Mouse (Mus musculus) testis, adult 2 months (tissue): Measurements from ENCODE around the gene Plcb2.

Source experiments
- CTCF ChIP-seq: fragments of 200-500 bp; IDR thresholded peaks from 2 replicates; pipeline ENCODE4 v1.5.1; 2012; ENCODE audit warnings: low read depth, mild to moderate bottlenecking, inconsistent platforms, low read length, moderate library complexity; ENCODE audit not compliant: control insufficient read depth, insufficient read depth, insufficient replicate concordance
- POLR2A ChIP-seq: fragments of 200-500 bp; IDR thresholded peaks from 2 replicates; pipeline ENCODE4 v1.6.1; 2012; ENCODE audit warnings: low read depth, mild to moderate bottlenecking, inconsistent platforms, low read length, moderate library complexity; ENCODE audit not compliant: control insufficient read depth

DNA sequence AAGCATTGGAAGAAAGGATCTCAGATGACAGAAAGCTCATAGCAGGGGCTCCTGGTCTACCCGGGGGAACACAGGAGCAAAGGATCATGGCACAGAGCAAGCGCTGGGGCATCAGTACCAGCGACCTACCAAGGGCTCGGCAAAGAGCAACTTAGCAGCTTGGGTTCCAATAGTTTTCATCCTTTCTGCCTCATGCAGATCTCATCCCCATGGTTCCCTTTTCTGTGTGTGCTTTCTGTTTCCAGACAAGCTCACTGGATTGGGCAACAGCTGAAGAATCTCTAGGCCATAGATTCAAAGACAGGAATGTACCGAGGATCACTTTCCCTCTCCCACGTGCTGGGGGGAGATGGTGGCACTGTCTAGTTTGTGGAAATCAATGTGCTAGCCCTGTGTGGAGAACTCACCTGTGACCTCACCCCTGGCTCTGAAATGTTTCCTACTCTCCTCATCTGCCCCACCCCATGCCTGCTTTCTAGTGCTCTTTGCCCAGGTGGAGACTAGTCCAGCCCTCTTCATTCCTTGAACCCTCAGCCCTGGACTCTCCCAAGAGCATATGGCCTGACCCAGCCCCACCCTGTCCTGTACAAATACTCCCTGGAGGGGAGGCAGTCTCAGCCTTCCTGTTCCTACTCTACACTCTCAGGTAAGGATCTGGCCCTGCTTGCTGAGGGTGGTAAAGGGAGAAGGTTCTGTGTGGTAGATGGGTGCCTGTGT lies 44.1 kb upstream of the Plcb2 start, which contains the start of gene Phgr1:
- no peak for TF ChIP-seq POLR2A
- TF ChIP-seq CTCF, result no peak
